Mouse (Mus musculus) cerebellum, adult 2 months (tissue): Measurements from ENCODE around the gene Tox2.

ENCODE experiments used
- CTCF ChIP-seq: fragments of 200-500 bp; IDR thresholded peaks from 2 replicates; pipeline ENCODE4 v1.5.1; 2011; ENCODE audit warnings: low read depth, mild to moderate bottlenecking, control low read depth, low read length, moderate library complexity, borderline replicate concordance; ENCODE audit not compliant: insufficient read depth
- POLR2A ChIP-seq: fragments of 200-500 bp; IDR thresholded peaks from 2 replicates; pipeline ENCODE4 v1.6.1; 2011; ENCODE audit warnings: low read length, control low read depth, borderline replicate concordance; ENCODE audit not compliant: insufficient read depth

DNA sequence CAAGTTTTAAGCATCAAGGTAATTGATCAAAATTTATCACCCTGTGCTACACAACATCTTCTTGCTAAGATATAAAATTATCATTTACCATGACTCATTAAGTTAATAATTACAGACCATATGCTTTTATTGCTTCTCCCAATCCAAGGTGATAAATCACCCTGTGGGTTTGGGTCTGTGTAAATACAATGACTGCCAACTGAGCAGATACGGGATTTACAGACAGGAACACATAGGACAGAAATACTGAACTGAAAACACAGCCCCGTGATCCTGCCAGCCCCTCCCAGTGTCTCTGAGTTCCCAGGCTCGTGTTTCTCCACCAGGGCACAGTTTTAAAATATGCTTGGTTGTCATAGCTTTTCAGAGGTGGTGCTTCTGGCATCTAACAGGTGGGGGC is 10.2 kb downstream of the Tox2 start:
- TF ChIP-seq CTCF = no peak
- TF ChIP-seq POLR2A = no peak
